Mouse (Mus musculus) adrenal gland, postnatal 14 days (tissue): ENCODE results near the gene Arhgef2. TPM values are rescaled to one million over a fixed set of nuclear protein-coding genes. Genes with fewer than 3 reads are reported as not detected.
A peak's percentile ranks its signal among the peaks of the same experiment; 100 is the strongest.

Experiments
- DNase-seq: peaks from one replicate; pipeline ENCODE4 v3.0.0; 2021; ENCODE audit warnings: mixed read lengths
- total RNA-seq: library from RNA; stranded (reverse); gene quantifications from 2 replicates; pipeline ENCODE4 v1.2.3, GENCODE M21; 2021

Gene Arhgef2
- total RNA-seq, 1 experiment from 2014 or later: 36.9 TPM

- DNase-seq: peak; percentile 58
Observed at GRCm38 (mm10) chr3:88640676-88641075, 34.9 kb downstream of the Arhgef2 start.

DNA sequence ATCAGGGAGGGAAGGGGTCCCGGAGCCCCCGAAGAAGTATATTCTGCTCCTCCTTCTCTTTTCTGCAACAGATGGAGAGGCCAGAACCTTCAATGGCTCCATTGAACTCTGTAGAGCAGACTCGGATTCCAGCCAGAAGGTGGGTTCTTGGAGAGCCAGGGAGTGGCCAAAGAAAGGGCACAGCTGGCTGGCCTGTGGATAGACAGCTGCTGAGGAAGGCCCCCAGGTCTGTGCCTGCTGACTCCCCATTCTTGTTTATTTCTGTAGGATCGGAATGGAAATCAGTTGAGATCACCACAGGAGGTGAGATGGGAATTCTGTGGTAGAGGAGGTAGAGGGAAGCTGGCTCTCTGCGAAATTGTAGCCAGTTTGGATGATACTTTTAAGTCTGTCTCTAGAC, 37.3 kb downstream of the Arhgef2 start:
- DNase-seq: no peak

DNA sequence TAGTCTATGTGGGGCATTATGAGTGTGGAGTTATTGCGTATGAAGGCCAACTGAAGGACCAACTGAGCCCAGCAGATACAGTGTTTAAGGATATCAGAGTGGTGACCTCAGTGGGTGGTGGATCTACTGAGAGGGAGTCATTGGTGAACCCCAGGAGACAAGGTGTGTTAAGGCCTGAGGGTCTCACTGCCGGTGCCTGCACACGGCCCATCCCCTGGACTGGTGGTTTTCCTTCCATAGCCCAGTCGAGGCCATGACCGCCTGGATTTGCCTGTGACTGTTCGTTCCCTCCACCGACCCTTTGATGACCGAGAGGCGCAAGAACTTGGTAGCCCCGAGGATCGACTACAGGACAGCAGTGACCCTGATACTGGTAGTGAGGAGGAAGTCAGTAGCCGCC, 40.2 kb downstream of the Arhgef2 start:
- DNase-seq: no peak

DNA sequence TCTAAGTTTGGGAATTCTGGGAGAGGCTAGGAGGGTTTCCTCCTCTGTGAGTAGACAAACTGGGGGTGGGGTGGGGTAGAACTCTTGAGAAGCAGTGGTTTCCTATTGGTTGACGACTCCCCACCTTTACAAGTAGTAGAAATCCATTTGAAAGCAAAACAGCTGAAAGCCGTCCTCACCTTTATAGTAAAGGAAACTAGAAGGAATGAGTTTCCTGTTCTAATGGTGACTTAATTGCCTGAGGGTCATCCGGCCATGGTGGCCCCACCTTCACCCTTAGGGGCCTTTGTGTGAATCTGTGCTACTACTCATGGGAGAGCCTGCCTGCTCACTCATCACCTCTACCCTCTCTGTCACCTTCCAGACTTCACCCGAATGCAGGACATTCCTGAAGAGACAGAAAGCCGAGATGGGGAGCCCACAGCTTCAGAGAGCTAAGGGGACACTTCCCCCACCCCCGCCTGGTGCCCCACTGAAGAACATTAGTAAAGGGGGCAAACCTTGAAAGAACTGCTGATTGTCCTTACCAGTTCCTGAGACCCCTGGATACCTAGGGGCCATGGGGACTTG, 40.7 kb downstream of the Arhgef2 start:
- DNase-seq: no peak

DNA sequence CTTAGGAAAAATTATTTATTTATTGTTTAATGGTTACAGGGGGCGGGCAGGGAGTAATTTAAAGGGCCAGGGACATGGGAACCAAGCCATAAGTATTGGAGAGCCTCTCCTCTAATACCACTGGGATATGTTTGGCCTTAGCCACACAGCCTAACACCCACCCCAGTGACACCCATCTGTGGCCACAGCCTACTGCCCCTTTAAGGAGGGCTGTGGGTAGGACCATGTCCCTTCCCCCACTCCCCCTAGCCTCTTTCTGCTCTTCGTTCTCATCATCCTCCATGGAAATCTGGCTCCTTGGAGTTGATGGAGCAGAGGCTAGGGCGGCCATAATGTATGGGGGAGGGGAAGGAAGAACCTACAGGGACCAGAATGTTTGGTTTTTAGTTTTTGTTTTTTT, 41.3 kb downstream of the Arhgef2 start:
- no peak for DNase-seq

DNA sequence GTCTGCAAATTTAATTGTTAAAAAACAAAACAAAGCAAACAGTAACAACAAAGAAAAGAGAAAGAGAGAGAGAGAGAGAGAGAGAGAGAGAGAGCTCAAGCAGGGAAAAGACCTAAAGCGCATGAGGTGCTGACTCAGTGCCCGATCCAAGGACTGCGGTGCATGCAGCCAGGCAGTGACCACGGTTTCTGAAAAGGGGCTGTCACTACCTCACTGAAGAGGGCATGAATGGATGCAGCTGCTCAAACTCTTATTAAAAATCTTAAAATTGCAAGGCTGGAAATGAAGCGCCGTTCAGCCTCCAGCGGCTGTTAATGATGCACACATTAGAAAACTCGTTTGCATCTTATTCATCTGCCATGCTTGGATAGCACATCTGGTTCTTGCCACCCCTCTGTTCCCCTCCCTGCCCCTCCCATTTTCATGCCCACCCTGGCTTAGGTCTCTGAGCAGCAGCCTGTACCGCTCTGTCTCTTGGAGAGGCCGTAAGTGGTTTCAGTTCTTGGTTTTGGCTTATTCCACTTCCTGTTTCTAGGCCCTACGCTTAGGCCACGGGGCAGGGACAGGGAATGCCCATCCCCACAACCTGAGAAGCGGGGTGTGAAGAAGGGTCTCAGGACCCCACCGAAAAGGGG, 42.1 kb downstream of the Arhgef2 start:
- no peak for DNase-seq

DNA sequence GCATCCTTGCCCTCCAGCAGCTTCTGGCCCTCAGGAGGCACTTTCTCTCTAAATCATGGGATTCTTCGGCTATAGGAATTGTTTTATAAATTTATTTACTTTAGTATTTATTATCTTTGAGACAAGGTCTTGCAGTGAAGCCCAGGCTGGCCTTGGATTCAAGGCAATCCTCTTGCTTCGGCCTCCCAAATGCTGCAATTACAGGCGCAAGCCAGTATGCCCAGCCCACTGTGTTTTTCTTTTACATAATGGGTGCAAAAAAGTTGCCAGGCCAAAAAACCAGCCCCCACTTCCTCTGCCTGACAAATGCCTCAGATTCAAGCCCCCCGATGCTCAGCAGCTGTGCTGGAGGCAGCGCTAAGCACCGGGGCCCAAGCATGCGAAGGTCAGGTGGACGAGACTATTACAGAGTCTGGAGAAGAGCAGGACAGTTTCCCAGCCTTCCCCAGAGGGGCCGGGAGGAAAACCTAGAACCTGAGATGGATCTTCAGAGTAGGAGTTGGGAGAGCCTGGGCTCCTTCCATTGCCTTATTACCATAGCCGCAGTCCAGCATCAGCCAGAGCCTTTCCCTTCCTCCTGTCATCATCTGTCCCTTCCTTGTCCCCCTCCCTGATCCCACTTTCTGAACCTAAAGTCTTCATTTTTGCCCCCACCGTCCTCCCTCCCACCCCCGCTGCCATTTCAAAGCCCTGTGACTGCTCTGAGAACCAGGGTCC, 42.8 kb downstream of the Arhgef2 start:
- peak; percentile 48 for DNase-seq

- no peak for DNase-seq
Observed at GRCm38 (mm10) chr3:88649186-88649585, 43.4 kb downstream of the Arhgef2 start.

- no peak for DNase-seq
Observed at GRCm38 (mm10) chr3:88649967-88650366, 44.2 kb downstream of the Arhgef2 start.

DNA sequence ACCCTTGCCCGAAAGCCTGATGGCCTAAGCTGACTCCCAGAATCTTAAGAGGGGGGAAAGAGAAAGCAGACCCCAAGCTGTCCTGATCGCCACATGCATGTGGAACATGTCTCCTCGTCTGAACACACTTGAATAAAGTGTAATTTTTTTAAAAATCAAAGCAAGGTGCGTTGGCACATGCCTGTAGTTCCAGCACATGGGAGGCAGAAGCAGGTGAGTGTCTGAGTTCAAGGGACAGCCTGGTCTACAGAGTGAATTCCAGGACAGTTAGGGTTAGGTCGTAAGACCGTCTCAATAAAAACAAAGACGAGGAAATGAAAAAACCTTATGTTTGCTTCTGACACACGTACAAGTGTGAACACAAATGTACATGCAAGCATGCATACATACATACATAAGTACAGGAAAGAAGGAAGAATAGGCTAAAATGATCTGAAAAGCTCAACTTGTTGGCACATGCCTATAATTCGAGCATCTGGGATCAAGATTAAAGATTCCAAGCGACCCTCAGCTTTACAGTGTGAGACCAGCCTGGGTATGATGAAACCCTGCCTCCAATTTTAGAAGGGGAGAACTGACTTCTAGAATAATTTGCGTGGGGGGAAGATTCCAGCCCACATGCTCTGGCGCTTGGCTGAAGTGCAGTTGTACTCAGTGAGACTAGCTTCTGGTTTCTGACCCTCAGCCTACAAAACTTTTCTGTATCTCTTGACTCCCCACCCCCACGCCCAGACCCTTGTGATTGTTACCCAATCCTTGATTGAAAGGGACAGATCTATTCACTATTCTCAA, 45.1 kb downstream of the Arhgef2 start:
- DNase-seq: no peak

- DNase-seq: no peak
Observed at GRCm38 (mm10) chr3:88651669-88652618, 46.2 kb downstream of the Arhgef2 start.

DNA sequence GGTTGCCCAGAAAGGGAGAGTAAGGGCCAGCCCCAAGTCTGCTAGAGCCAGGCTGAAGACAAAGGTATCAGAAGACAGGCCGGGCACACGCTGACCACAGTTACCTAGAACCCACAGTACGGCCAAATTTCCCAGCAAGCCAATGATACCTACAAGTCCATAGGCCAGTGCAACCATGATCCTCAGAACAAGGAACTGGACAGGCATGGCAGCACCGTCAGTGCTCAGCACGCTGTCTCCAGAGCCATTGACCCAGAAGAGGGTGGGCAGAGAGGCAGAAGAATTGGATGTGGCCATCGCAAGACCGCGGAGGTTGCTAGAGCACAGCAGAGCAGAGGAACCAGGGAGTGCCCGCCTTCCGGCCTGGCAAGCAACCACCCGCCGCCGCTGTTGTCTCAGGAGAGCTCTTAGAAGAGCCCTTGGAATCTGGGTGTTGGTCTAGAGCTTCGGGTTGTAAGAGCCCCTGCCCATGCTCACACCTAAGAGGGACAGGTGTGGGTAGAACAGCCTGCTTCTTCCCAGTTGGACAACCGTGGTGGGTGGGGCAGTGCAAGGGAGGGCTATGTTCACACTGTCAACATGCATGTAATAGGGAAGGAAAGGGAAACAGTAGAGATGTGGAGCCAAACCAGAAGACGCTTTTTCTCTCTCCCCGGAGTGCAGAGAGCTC, 47.2 kb downstream of the Arhgef2 start, which contains the start of gene Rxfp4:
Gene Rxfp4 (minus strand): TSS at position 297 of the 670 bp plus-strand sequence.
- DNase-seq: no peak

DNA sequence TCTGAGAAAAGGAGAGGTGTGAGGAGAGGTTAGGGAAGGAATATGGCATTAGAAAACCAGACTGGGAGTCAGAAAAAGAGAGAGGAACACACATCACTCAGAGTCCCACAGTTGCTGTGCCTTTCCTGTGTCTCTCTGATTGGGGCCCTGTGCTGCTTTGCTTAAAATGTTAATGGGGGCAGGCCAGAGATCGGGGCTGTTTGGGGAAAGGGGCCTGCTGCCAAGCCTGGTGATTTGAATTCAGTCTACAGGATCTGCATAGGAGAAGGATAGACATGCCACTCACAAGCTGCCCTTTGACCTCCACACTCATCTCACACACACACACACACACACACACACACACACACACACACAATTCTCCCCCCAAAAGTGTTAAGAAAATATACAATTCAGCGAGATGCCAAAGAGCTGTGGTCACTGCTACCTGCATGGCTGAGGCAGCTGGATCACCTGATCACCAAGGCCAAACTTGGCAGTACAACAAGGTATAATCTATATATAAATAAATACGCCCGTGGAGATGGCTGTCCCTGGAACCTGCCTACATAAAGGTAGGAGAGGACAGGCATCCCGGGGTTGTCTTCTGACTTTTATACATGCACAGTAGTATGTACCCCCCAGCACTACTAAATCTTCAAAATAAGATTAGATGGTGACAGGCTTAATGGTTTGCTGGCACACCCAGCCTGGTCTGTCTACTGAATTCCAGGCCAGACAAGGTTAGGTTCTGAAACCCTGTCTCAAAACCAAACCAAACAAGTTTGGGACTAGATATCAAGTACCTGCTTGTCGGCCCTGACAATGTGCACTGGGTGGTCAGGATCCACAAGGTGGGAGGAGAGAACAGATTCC, 48.0 kb downstream of the Arhgef2 start:
- no peak for DNase-seq

GRCm38 (mm10) chr3:88654621-88655020, 48.9 kb downstream of the Arhgef2 start:
- DNase-seq: peak; percentile 39

- no peak for DNase-seq
Observed at GRCm38 (mm10) chr3:88655619-88656018, 49.9 kb downstream of the Arhgef2 start.

DNA sequence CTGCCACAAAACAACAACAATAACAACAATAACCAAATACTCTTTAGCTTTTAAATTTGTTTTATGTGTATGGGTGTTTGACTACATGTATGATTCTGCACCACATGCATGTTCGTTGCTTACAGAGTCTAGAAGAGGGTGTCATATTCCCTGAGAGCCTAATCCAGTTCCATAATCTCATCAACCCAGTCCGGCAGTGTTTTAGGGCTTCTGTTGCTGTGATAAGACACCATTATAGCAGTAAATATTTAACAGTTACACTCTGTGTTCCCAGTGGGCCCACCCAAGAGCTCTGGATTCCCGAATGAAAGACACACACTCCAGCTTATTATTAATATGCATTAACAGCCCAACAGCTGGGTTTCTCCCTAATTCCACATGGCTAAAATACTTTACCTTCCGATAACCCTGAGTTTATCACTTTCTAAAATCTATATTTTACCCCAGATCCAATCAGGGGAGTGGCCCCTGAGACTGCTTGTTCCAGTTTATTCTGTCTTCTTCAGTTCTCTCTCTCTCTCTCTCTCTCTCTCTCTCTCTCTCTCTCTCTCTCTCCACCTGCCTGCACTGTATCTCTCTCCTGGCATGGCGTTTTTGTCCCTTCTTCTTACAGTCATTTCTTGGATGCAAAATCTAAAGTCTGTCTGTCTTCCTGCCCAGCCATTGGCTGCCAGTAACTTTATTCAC, 52.8 kb downstream of the Arhgef2 start:
- DNase-seq: no peak

GRCm38 (mm10) chr3:88659798-88660197, 54.0 kb downstream of the Arhgef2 start:
- no peak for DNase-seq

- no peak for DNase-seq
Observed at GRCm38 (mm10) chr3:88664095-88664494, 58.3 kb downstream of the Arhgef2 start.

DNA sequence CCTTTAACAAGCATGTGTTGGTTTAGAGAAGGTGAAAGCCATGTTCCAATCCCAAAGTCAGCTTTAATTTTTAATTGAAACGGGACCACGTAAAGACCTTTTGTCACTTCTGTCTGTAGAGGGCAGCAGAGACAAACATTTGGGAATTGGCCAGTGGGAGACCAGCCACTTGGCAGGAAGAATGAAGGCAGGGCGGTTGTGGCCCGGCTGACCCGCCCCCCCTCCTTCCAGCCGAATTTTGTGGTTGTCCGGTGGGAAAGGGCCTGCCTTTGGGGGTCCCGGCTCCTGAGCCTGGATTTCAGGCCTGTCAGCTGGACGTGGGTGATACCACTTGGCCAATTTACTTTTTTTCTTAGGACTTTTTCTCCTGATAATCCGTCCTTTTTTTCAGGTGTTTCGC, 71.6 kb downstream of the Arhgef2 start:
- peak; percentile 86 for DNase-seq
